Mouse (Mus musculus): Measurements from ENCODE around the gene Fryl. TPM values are rescaled to one million over a fixed set of nuclear protein-coding genes. Genes with fewer than 3 reads are reported as not detected.
A peak's percentile ranks its signal among the peaks of the same experiment; 100 is the strongest.

The Fryl gene
- polyA plus RNA-seq, 1 experiment from 2014 or later = 20.8 TPM

GRCm38 (mm10) chr5:73089158-73089557 is 167.3 kb downstream of the Fryl start:
- DNase-seq (ENCODE audit: low spot score) (no peak), ATAC-seq (ENCODE audit: low FRiP score, low TSS enrichment) (no peak)
- no peaks in the 10 kb centered on the region for H3K4me1 ChIP-seq (replicated peaks; ENCODE audit: control insufficient read depth, insufficient read depth)
- H3K9me3 ChIP-seq (ENCODE audit: control insufficient read depth, low read length) = no peaks in the 10 kb centered on the region
- no peak overlapping the region for H3K4me2 ChIP-seq (replicated peaks; ENCODE audit: low read depth)
- no peak overlapping the region for H3K27ac ChIP-seq (replicated peaks)
- H3K27me3 ChIP-seq (ENCODE audit: control insufficient read depth, insufficient read depth, low read length) = no peaks in the 10 kb centered on the region
- H3K36me3 ChIP-seq (ENCODE audit: control insufficient read depth, insufficient read depth, low read length) = peaks cover 14% of the 10 kb centered on the region
- H3K4me3 ChIP-seq (ENCODE audit: low read depth, low read length) = no peak overlapping the region
- WGBS = 90% methylated on average over 17 of the region's 17 CpGs
- no peak overlapping the region for H3K9ac ChIP-seq (ENCODE audit: low read length)
- TF ChIP-seq CTCF (IDR thresholded peaks at IDR 0.05; ENCODE audit: low read depth) (no peak), EP300 (optimal IDR thresholded peaks at IDR 0.05) (no peak)

GRCm38 (mm10) chr5:73081496-73081895 is 174.9 kb downstream of the Fryl start:
- Histone ChIP-seq H3K27ac (replicated peaks) (no peak overlapping the region), H3K4me1 (replicated peaks; ENCODE audit: control insufficient read depth, insufficient read depth) (no peaks in the 10 kb centered on the region), H3K4me2 (replicated peaks; ENCODE audit: low read depth) (no peak overlapping the region), H3K9ac (ENCODE audit: low read length) (no peak overlapping the region), H3K27me3 (ENCODE audit: control insufficient read depth, insufficient read depth, low read length) (no peaks in the 10 kb centered on the region), H3K9me3 (ENCODE audit: control insufficient read depth, low read length) (no peaks in the 10 kb centered on the region), H3K36me3 (ENCODE audit: control insufficient read depth, insufficient read depth, low read length) (peaks cover 17% of the 10 kb centered on the region), H3K4me3 (ENCODE audit: low read depth, low read length) (no peak overlapping the region)
- DNase-seq (ENCODE audit: low spot score) (no peak), ATAC-seq (ENCODE audit: low FRiP score, low TSS enrichment) (no peak)
- WGBS = 83% methylated on average over 5 of the region's 5 CpGs
- TF ChIP-seq EP300 (optimal IDR thresholded peaks at IDR 0.05) = no peak
- no peak for TF ChIP-seq CTCF (IDR thresholded peaks at IDR 0.05; ENCODE audit: low read depth)

GRCm38 (mm10) chr5:73079801-73080200 is 176.6 kb downstream of the Fryl start:
- DNase-seq (ENCODE audit: low spot score) (no peak), ATAC-seq (ENCODE audit: low FRiP score, low TSS enrichment) (no peak)
- Histone ChIP-seq H3K36me3 (ENCODE audit: control insufficient read depth, insufficient read depth, low read length) (peaks cover 26% of the 10 kb centered on the region), H3K4me3 (ENCODE audit: low read depth, low read length) (no peak overlapping the region), H3K4me1 (replicated peaks; ENCODE audit: control insufficient read depth, insufficient read depth) (no peaks in the 10 kb centered on the region), H3K9ac (ENCODE audit: low read length) (no peak overlapping the region), H3K4me2 (replicated peaks; ENCODE audit: low read depth) (no peak overlapping the region), H3K27me3 (ENCODE audit: control insufficient read depth, insufficient read depth, low read length) (no peaks in the 10 kb centered on the region), H3K9me3 (ENCODE audit: control insufficient read depth, low read length) (no peaks in the 10 kb centered on the region), H3K27ac (replicated peaks) (no peak overlapping the region)
- TF ChIP-seq CTCF (IDR thresholded peaks at IDR 0.05; ENCODE audit: low read depth) (no peak), EP300 (optimal IDR thresholded peaks at IDR 0.05) (no peak)
- 79% methylated on average over 5 of the region's 5 CpGs for WGBS

- DNase-seq (ENCODE audit: low spot score) (peak; percentile 81), ATAC-seq (ENCODE audit: low FRiP score, low TSS enrichment) (peak; percentile 57; the same call in 1 of the 2 replicates)
- 32% methylated on average over 15 of the region's 15 CpGs for WGBS
- TF ChIP-seq EP300 (optimal IDR thresholded peaks at IDR 0.05) (no peak), CTCF (IDR thresholded peaks at IDR 0.05; ENCODE audit: low read depth) (peak; percentile 95)
- Histone ChIP-seq H3K27me3 (ENCODE audit: control insufficient read depth, insufficient read depth, low read length) (no peaks in the 10 kb centered on the region), H3K27ac (replicated peaks) (no peak overlapping the region), H3K4me2 (replicated peaks; ENCODE audit: low read depth) (no peak overlapping the region), H3K9ac (ENCODE audit: low read length) (no peak overlapping the region), H3K4me1 (replicated peaks; ENCODE audit: control insufficient read depth, insufficient read depth) (no peaks in the 10 kb centered on the region), H3K4me3 (ENCODE audit: low read depth, low read length) (no peak overlapping the region), H3K9me3 (ENCODE audit: control insufficient read depth, low read length) (no peaks in the 10 kb centered on the region), H3K36me3 (ENCODE audit: control insufficient read depth, insufficient read depth, low read length) (peaks cover 26% of the 10 kb centered on the region)
Observed at GRCm38 (mm10) chr5:73071319-73071718, 185.1 kb downstream of the Fryl start.

GRCm38 (mm10) chr5:73066946-73067345 is 189.5 kb downstream of the Fryl start:
- 40% methylated on average over 6 of the region's 6 CpGs for WGBS
- TF ChIP-seq CTCF (IDR thresholded peaks at IDR 0.05; ENCODE audit: low read depth) (no peak), EP300 (optimal IDR thresholded peaks at IDR 0.05) (no peak)
- Histone ChIP-seq H3K4me1 (replicated peaks; ENCODE audit: control insufficient read depth, insufficient read depth) (no peaks in the 10 kb centered on the region), H3K4me2 (replicated peaks; ENCODE audit: low read depth) (no peak overlapping the region), H3K9ac (ENCODE audit: low read length) (no peak overlapping the region), H3K36me3 (ENCODE audit: control insufficient read depth, insufficient read depth, low read length) (peaks cover 17% of the 10 kb centered on the region), H3K9me3 (ENCODE audit: control insufficient read depth, low read length) (no peaks in the 10 kb centered on the region), H3K27ac (replicated peaks) (no peak overlapping the region), H3K27me3 (ENCODE audit: control insufficient read depth, insufficient read depth, low read length) (no peaks in the 10 kb centered on the region), H3K4me3 (ENCODE audit: low read depth, low read length) (no peak overlapping the region)
- DNase-seq (ENCODE audit: low spot score) = peak; percentile 45
- peak; percentile 49; the same call in 1 of the 2 replicates for ATAC-seq (ENCODE audit: low FRiP score, low TSS enrichment)

- WGBS = 48% methylated on average over 13 of the region's 13 CpGs
- no peak overlapping the region for H3K4me3 ChIP-seq (ENCODE audit: low read depth, low read length)
- H3K9ac ChIP-seq (ENCODE audit: low read length) = no peak overlapping the region
- TF ChIP-seq EP300 (optimal IDR thresholded peaks at IDR 0.05) = no peak
- H3K9me3 ChIP-seq (ENCODE audit: control insufficient read depth, low read length) = no peaks in the 10 kb centered on the region
- H3K4me2 ChIP-seq (replicated peaks; ENCODE audit: low read depth) = no peak overlapping the region
- H3K27ac ChIP-seq (replicated peaks) = no peak overlapping the region
- ATAC-seq (ENCODE audit: low FRiP score, low TSS enrichment) (no peak), DNase-seq (ENCODE audit: low spot score) (no peak)
- peaks cover 10% of the 10 kb centered on the region for H3K36me3 ChIP-seq (ENCODE audit: control insufficient read depth, insufficient read depth, low read length)
- H3K4me1 ChIP-seq (replicated peaks; ENCODE audit: control insufficient read depth, insufficient read depth) = no peaks in the 10 kb centered on the region
- H3K27me3 ChIP-seq (ENCODE audit: control insufficient read depth, insufficient read depth, low read length) = no peaks in the 10 kb centered on the region
Observed at GRCm38 (mm10) chr5:73063768-73064669, 192.4 kb downstream of the Fryl start.
